Mouse (Mus musculus) adrenal gland, postnatal 4 days (tissue): Measurements from ENCODE around the gene Asic1. TPM values are rescaled to one million over a fixed set of nuclear protein-coding genes. Genes with fewer than 3 reads are reported as not detected.

ENCODE experiments used
- total RNA-seq, 2 experiments: library from RNA; stranded (reverse); gene quantifications; 2 replicates each; pipeline ENCODE4 v1.2.3; 2021

Gene Asic1
- total RNA-seq, 2 experiments from 2014 or later, result 1.4 to 1.5 TPM

Other genes with a start within 250 kb of the Asic1 start
- 10 to 100 TPM; 35.7 to 44.5 TPM for gene Nckap5l, start 212.6 kb upstream of the Asic1 start, total RNA-seq
- gene Bcdin3d, start 195.6 kb upstream of the Asic1 start, total RNA-seq, result 1 to 10 TPM; 7.8 TPM
- gene Faim2, start 142.2 kb upstream of the Asic1 start, total RNA-seq, result 10 to 100 TPM; 23.2 to 26.8 TPM
- gene Aqp2, start 91.3 kb upstream of the Asic1 start, total RNA-seq, result 10 to 100 TPM in 1 of 2 experiments, 1 to 10 TPM in 1; 1.2 to 11.4 TPM
- 1 to 10 TPM; 2.5 to 3.4 TPM for gene Aqp5, start 79.6 kb upstream of the Asic1 start, total RNA-seq
- gene Aqp6, start 69.0 kb upstream of the Asic1 start, total RNA-seq, result under 1 TPM in 1 of 2 experiments, not detected in 1; 0.81 TPM
- gene Racgap1, start 18.7 kb upstream of the Asic1 start, total RNA-seq, result 10 to 100 TPM; 49.9 to 55.4 TPM
- 100 to 1,000 TPM in 1 of 2 experiments, 10 to 100 TPM in 1; 94.9 to 103 TPM for gene Smarcd1, start 31.8 kb downstream of the Asic1 start, total RNA-seq
- 10 to 100 TPM; 34.8 to 45.6 TPM for gene Gm17349, start 35.1 kb downstream of the Asic1 start, total RNA-seq
- 100 to 1,000 TPM; 259 to 304 TPM for gene Gpd1, start 47.1 kb downstream of the Asic1 start, total RNA-seq
- gene Cox14, start 55.2 kb downstream of the Asic1 start, total RNA-seq, result 100 to 1,000 TPM; 171 to 192 TPM
- 10 to 100 TPM; 54.3 to 57.0 TPM for gene Cers5, start 102.5 kb downstream of the Asic1 start, total RNA-seq
- gene Lima1, start 205.1 kb downstream of the Asic1 start, total RNA-seq, result 10 to 100 TPM; 51.0 to 51.9 TPM